Mouse (Mus musculus): Measurements from ENCODE around the gene Wdr81.

DNA sequence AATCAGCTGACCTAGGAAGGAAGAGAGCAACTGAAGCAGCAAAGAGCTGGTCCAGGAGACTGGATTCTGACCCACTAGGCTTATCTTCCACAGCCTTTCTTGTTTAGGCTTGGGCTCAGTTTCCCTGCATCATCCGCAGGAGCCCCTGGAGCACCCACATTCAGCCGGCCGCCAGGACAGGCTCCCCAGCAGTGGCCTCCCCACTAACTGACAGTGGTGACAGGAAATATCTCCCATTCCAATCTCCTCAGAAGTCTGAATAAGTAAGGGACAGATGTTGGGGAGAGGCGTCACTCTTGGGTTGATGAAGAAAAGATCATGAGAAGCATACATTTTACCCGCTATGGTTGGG is 5.2 kb upstream of the Wdr81 start:
- TF ChIP-seq POLR2A (IDR thresholded peaks at IDR 0.05; ENCODE audit: insufficient read depth, low read length) (no peak), EP300 (IDR thresholded peaks at IDR 0.05; ENCODE audit: insufficient read depth, low read depth, low read length) (no peak), CTCF (IDR thresholded peaks at IDR 0.05; ENCODE audit: low read depth, low read length) (no peak)
